Mouse (Mus musculus) adrenal gland, postnatal 14 days (tissue): ENCODE data around the gene Tinf2. TPM values are rescaled to one million over a fixed set of nuclear protein-coding genes. Genes with fewer than 3 reads are reported as not detected.

Experiments used
- DNase-seq: peaks from one replicate; pipeline ENCODE4 v3.0.0; 2021; ENCODE audit warnings: mixed read lengths
- total RNA-seq: library from RNA; stranded (reverse); gene quantifications from 2 replicates; pipeline ENCODE4 v1.2.3, GENCODE M21; 2021

The Tinf2 gene
- total RNA-seq, 1 experiment from 2014 or later: 27.4 TPM

GRCm38 (mm10) chr14:55635523-55636007 is 46.1 kb downstream of the Tinf2 start, which contains the start of gene Ipo4:
Gene Ipo4, minus strand, starts transcription at chr14:55635957.
- peak; percentile 94 for DNase-seq

GRCm38 (mm10) chr14:55634874-55635522 is 46.6 kb downstream of the Tinf2 start:
- DNase-seq: peak; percentile 73

GRCm38 (mm10) chr14:55629312-55629711 is 52.3 kb downstream of the Tinf2 start:
- peak; percentile 74 for DNase-seq

- no peak for DNase-seq
These were observed 53.4 kb downstream of the Tinf2 start for GRCm38 (mm10) chr14:55628077-55628827.

Other genes with a start within 250 kb of the Tinf2 start
- 130 and 149 TPM in 2 replicates for gene Dhrs4, start 203.1 kb downstream of the Tinf2 start, total RNA-seq
- 6.9 TPM in 2 replicates for gene Carmil3, start 191.2 kb downstream of the Tinf2 start, total RNA-seq
- gene Cpne6, start 171.4 kb downstream of the Tinf2 start, total RNA-seq: 0.45 TPM in 1 of 2 replicates, not detected in the other
- gene Nrl, start 156.8 kb downstream of the Tinf2 start, total RNA-seq: not detected in 2 replicates
- gene Pck2, start 141.6 kb downstream of the Tinf2 start, total RNA-seq: 35.1 and 42.8 TPM in 2 replicates
- 99.9 and 118 TPM in 2 replicates for gene Dcaf11, start 121.8 kb downstream of the Tinf2 start, total RNA-seq
- 1.2 TPM in 1 of 2 replicates, not detected in the other for gene A730061H03Rik, start 121.4 kb downstream of the Tinf2 start, total RNA-seq
- gene Fitm1, start 106.2 kb downstream of the Tinf2 start, total RNA-seq: 0.79 and 2.1 TPM in 2 replicates
- gene Psme1, start 103.7 kb downstream of the Tinf2 start, total RNA-seq: 316 and 330 TPM in 2 replicates
- 37.5 and 45.2 TPM in 2 replicates for gene Emc9, start 96.5 kb downstream of the Tinf2 start, total RNA-seq
- 349 and 376 TPM in 2 replicates for gene Psme2, start 90.7 kb downstream of the Tinf2 start, total RNA-seq
- gene Rnf31, start 90.1 kb downstream of the Tinf2 start, total RNA-seq: 24.8 and 37.7 TPM in 2 replicates
- gene Irf9, start 78.2 kb downstream of the Tinf2 start, total RNA-seq: 12.9 and 16.7 TPM in 2 replicates
- gene Rec8, start 63.8 kb downstream of the Tinf2 start, total RNA-seq: 4.4 and 6.9 TPM in 2 replicates
- 78.2 and 105 TPM in 2 replicates for gene Ipo4, start 45.9 kb downstream of the Tinf2 start, total RNA-seq
- gene Gm49378, start 43.9 kb downstream of the Tinf2 start, total RNA-seq: 2.4 and 3.9 TPM in 2 replicates
- 68.4 and 78.5 TPM in 2 replicates for gene Tm9sf1, start 38.0 kb downstream of the Tinf2 start, total RNA-seq
- gene Tssk4, start 31.6 kb downstream of the Tinf2 start, total RNA-seq: 1.9 and 3.1 TPM in 2 replicates
- 50.4 and 60.3 TPM in 2 replicates for gene Mdp1, start 21.3 kb downstream of the Tinf2 start, total RNA-seq
- 24.0 and 25.8 TPM in 2 replicates for gene Gmpr2, start 9.9 kb downstream of the Tinf2 start, total RNA-seq
- 297 and 307 TPM in 2 replicates for gene Nedd8, start 9.7 kb downstream of the Tinf2 start, total RNA-seq
- 0.74 and 2.3 TPM in 2 replicates for gene Tgm1, start 32.1 kb upstream of the Tinf2 start, total RNA-seq
- gene Rabggta, start 40.4 kb upstream of the Tinf2 start, total RNA-seq: 19.5 and 21.1 TPM in 2 replicates
- 81.5 and 93.6 TPM in 2 replicates for gene Dhrs1, start 63.9 kb upstream of the Tinf2 start, total RNA-seq
- 15.9 and 16.2 TPM in 2 replicates for gene Nop9, start 63.9 kb upstream of the Tinf2 start, total RNA-seq
- gene Cideb, start 76.6 kb upstream of the Tinf2 start, total RNA-seq: 1.7 and 22.1 TPM in 2 replicates
- 0.11 and 0.37 TPM in 2 replicates for gene Ltb4r2, start 79.6 kb upstream of the Tinf2 start, total RNA-seq
- gene Ltb4r1, start 84.1 kb upstream of the Tinf2 start, total RNA-seq: 0.48 and 0.71 TPM in 2 replicates
- 14.3 and 17.3 TPM in 2 replicates for gene Adcy4, start 102.3 kb upstream of the Tinf2 start, total RNA-seq
- gene Ripk3, start 107.0 kb upstream of the Tinf2 start, total RNA-seq: 5.2 and 7.8 TPM in 2 replicates
- gene Nfatc4, start 141.3 kb upstream of the Tinf2 start, total RNA-seq: 23.8 and 31.2 TPM in 2 replicates
- 14.1 and 18.8 TPM in 2 replicates for gene Nynrin, start 172.2 kb upstream of the Tinf2 start, total RNA-seq
- 0.11 and 0.34 TPM in 2 replicates for gene Cbln3, start 202.6 kb upstream of the Tinf2 start, total RNA-seq
- 19.2 and 23.8 TPM in 2 replicates for gene Khnyn, start 203.1 kb upstream of the Tinf2 start, total RNA-seq
- 83.3 and 100 TPM in 2 replicates for gene Sdr39u1, start 218.5 kb upstream of the Tinf2 start, total RNA-seq